Mouse (Mus musculus) right cerebral cortex, adult 18-20 months (tissue): ENCODE measurements around the gene Hrc.
"Not testable (repeated sequence)": the region's sequence is repeated elsewhere in the genome, so short reads cannot be mapped to it uniquely, and the experiment has no call there.

Experiments used
- DNase-seq: peaks from one replicate; pipeline ENCODE4 v3.0.0; 2022; ENCODE audit warnings: mixed read lengths

The Hrc gene

DNA sequence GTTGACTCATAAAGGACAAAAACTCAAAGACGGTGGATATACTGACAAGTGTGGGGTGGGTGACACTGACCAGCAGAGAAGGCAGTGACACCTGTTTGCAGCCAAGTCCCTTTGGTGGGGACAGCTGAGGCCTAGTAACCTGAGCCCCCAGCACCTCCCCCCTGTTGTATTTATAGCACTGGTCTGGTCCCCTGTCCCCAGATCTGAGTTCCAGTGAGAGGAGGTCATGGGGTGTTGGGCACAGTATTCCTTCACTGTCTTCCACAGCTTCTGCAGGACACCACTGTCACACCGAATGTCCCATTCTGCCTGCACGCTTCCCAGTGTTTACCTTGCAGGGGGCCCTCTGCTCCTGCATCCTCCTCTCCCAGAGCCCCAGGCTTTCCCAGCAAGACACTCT, 485 bp upstream of the Hrc start:
- no peak for DNase-seq

- DNase-seq, result no peak
Observed at GRCm38 (mm10) chr7:45336319-45336718, 1.2 kb downstream of the Hrc start.

DNA sequence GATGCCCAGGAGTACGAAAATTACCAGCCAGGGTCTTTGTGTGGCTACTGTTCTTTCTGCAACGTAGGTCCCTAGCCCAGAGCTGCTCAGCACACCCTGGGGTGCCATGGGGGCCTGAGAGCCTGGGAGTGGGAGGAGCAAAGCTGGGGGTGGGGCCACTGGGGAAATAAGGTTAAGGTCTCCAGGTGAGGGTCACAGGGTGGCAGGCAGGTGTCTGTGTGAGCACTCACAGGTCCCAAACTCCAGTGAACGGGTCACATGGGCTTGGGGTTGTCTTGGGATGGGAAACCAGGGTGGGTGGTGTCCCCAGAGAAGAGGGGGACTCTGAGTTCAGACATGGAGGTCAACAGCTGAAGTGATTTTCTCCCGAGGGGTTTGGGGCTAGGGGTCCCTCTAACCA, 2.4 kb downstream of the Hrc start:
- DNase-seq, result no peak

- no peak for DNase-seq
Observed at GRCm38 (mm10) chr7:45338161-45338911, 3.2 kb downstream of the Hrc start.

GRCm38 (mm10) chr7:45339410-45340065, 4.4 kb downstream of the Hrc start:
- DNase-seq, result no peak

DNA sequence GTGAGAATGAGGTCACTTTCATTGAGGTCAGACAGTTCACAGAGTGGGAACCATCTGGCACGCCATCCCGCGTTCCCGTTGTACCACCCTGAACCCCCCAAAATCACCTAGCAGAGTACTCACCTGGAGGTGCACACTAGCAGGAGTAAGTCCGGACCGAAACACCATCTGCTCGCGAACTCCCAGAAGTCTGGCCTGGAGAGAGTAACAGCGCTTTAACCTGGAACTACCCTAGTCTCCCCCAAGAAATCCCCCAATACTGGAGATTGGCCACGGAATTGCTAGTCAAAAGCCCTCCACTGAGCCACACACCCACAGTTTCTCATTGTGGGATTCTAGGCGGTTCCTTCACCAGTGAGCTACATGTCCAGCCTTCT, 5.0 kb downstream of the Hrc start:
- no peak for DNase-seq

GRCm38 (mm10) chr7:45340669-45341068, 5.6 kb downstream of the Hrc start:
- DNase-seq, result no peak

DNA sequence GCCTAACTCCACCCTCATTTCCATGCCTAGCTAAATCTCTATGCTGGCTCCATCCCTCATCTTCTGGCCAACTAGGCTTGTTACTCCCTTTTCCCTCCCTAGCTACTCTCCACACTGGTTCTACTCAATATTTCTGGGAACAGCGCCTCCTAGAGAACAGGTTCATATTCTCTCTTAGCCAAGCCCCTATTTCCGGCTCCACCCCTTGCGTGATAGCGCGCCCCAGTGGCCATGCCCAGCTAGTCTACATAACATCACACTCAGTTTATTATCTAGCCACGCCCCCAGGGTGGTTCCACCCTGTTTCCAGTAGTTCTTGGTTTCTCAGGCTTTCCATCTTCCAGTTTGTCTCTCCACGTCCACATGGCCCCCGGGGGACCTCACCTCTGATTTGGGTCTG, 6.2 kb downstream of the Hrc start:
- peak; percentile 82 for DNase-seq

DNA sequence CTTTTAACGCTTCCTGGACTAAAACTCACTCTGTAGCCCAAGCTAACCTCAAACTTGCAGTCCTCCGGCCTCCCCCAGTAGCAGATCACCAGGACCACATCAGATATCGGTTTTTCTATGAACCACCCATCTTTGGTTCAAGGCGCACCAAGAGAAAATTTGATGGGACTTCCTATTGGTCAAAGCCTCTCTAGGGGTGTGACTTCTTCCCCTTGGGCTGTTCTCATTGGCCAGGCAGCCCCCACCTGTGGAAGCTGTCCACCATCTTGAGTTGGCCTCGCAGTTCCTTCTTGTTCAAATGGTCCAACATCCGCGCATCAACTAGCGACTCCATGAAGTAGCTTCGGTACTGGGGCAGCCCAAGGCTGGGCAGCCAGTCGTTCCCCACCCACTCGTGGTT, 7.0 kb downstream of the Hrc start:
- no peak for DNase-seq

- no peak for DNase-seq
Observed at GRCm38 (mm10) chr7:45343543-45343942, 8.5 kb downstream of the Hrc start.

- no peak for DNase-seq
Observed at GRCm38 (mm10) chr7:45346905-45347304, 11.8 kb downstream of the Hrc start.

DNA sequence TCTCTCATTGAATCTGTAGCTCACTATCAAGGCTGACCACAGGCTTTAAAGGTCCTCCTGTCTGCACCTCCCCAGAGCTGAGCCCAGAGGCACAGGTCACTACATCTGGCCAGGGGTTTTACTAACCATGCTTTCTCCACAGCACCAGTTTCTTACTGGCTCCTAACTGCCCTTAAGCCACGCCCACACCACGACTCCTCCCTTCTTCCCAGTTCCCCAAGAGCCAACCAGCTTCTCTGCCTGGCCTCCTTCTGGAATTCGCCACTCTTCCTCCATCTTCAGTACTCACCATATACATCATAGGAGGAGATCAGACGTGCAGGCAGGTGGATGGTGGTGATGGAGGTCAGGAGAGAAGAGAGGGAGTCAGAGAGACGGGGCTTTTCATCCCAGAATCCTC, 18.0 kb downstream of the Hrc start:
- no peak for DNase-seq

DNA sequence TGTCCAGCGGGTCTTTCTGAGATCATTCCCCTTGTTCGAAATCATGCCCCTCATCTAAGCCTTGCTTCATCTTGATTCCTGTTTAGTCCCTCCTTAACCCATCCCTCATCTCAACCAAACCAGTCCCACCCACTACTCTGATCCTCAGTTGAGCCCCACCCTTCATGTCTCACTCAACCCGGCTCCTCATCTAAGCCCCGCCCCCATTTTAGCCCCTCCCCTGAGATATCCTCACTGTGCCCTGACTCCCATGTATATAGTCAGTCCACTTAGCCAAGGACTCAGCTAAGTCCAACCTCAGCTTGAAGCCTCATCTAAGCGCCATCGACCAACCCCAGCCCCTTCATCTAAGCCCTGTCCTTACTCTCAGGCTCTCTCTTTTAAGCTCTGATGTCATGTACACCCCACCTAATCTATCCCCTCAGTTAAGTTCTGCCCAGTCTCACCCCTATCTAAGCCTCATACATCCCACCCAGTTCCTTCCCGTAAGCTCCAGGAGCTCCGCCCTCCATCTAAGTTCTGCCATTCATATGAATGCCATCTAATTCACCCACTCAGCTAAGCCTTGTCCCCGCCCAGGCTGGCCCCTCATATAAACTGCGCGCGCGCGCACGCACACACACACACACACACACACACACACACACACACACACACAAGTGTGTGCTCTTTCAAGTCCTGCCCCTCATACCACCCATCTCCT, 20.4 kb downstream of the Hrc start:
- DNase-seq, result no peak

DNA sequence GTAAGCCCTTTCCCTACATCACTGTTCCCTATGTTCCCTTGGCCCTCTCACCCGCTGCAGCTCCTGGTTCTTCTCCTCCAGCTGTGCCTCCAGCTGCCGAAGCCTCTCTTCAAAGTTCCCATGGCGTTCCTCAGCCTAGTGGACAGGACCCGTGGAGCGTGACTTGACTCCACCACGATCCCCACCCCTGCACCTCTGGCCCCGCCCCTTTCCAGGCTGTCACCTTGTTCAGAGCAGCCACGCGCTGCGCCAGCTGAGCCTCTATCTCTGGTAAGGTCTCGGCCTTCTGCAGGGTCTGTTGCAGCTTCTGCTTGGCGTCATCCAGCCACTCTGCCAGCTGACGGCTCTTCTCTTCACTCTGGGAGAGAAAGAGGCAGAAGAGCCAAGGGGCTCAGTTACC, 21.0 kb downstream of the Hrc start:
- no peak for DNase-seq

- not testable (repeated sequence) for DNase-seq
Observed at GRCm38 (mm10) chr7:45359081-45359480, 24.0 kb downstream of the Hrc start.

DNA sequence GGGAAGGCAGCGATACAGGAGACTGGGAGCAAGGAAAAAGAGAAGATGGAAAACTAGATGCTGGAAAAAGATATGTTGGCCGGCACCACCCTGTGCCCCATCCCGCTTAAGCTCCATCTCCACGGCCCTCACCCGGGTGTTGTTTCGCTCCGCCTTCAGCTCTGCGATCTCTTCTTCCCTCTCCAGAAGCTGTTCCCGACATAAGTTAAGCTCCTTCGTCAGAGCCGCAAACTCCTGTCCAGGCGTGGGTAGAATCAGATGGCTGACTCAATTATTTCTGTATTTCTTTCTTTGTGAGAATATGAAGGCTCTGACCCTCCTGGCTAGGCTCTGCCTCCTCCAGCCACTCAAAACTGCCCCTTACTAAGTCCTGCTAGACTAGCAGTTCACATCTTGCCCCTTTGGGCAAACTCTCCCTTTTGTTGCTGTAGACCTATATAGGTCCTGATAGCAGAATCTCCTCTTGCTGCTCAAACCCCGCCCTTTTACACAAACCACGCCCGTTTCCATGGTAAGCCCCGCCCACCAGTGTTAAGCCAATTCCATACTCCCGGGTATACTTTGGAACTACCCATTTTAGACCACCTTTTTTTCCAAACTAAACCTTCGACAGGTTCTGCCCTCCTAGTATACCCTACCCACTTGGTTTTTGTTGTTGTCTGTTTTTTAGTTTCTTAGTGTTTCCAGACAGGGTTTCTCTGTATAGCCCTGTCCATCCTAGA, 25.5 kb downstream of the Hrc start:
- DNase-seq, result no peak

DNA sequence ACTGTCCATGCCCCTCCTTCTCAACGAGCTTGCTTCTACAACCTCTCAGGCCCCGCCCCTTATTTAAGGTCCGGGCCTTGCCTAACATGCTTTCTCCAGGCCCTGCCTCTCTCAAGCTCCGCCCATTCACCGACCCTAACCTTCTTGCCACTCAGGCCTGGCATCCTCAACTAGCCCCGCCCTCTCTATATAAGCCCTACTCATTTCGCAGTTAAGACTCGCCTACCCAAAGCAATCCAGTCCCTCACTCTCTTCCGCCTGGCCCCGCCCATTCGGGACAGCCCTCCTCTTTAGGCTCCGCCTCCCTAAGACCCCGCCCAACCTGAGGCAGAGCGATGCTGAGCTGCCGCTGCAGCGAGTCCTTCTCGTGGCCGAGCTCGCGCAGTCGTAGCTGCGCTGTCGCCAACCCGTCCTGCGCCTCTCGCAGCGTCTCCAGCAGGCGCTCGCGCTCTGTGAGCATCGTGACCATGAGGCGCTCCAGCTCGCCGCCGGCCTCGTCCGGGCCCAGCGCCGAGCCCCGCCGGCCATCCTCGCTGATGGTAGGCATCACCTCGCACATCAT, 26.2 kb downstream of the Hrc start:
- peak; percentile 89 for DNase-seq

- DNase-seq, result no peak
Observed at GRCm38 (mm10) chr7:45362801-45363200, 27.7 kb downstream of the Hrc start.

DNA sequence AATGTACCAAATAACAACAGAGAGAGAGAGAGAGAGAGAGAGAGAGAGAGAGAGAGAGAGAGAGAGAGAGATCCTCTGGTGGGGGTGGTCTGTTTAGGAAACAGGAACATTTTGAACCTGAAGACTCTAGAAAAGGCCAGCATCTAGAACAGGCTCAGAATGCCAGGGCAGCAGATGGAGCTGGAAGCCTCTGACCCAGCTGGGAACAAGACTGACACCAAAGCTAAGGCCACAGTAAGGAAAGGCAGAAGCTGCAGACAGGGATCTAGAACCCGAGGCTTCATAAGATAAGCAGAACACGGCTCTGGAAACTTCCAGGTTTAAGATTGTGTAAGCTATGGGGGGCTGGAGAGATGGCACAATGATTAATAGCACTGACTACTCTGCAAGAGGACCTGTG, 28.9 kb downstream of the Hrc start:
- no peak for DNase-seq

- no peak for DNase-seq
Observed at GRCm38 (mm10) chr7:45365742-45366651, 30.9 kb downstream of the Hrc start.

DNA sequence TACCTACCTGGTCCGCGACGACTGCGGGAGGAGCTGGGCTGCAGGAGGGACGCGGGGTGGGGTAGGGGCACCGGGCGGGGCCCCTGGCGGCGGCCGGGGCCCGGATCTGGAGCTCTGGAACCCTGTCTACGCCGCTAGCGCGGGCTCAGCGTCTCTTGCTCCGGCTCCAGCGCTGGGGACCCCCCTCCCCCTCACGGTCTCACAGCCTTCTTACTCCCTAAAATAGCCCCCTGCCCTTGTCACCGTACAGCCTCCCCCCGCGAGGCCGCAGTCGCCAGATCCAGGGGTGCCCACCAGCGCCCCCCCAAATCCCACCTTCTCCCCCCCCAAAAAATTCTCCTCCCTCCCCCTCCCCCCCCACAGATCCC, 31.5 kb downstream of the Hrc start, which contains the start of gene Ppfia3:
Gene Ppfia3, minus strand, starts transcription at position 368 of the 368 bp plus-strand sequence.
- no peak for DNase-seq
